Mouse (Mus musculus): Measurements from ENCODE around the gene Clock. TPM values are rescaled to one million over a fixed set of nuclear protein-coding genes. Genes with fewer than 3 reads are reported as not detected.

Gene Clock
- polyA plus RNA-seq, 1 experiment from 2014 or later: 24.2 TPM

GRCm38 (mm10) chr5:76176841-76177240 lies 127.8 kb downstream of the Clock start:
- Histone ChIP-seq H3K36me3 (ENCODE audit: control insufficient read depth, insufficient read depth, low read length) (no peaks in the 10 kb centered on the region), H3K9ac (replicated peaks; ENCODE audit: low read depth, low read length) (no peak overlapping the region), H3K9me3 (ENCODE audit: control insufficient read depth, low read length) (no peaks in the 10 kb centered on the region), H3K27me3 (ENCODE audit: control insufficient read depth, insufficient read depth, low read length) (no peaks in the 10 kb centered on the region), H3K4me2 (ENCODE audit: low read depth, low read length) (no peak overlapping the region), H3K4me3 (ENCODE audit: low read depth, low read length) (no peak overlapping the region), H3K27ac (ENCODE audit: low read depth, low read length) (no peak overlapping the region), H3K4me1 (ENCODE audit: control insufficient read depth, insufficient read depth, low read length) (no peaks in the 10 kb centered on the region)
- WGBS: 80% methylated on average over 11 of the region's 11 CpGs
- no peak for ATAC-seq (ENCODE audit: low read depth)

- 40% methylated on average over 3 of the region's 3 CpGs for WGBS
- H3K27me3 ChIP-seq (ENCODE audit: control insufficient read depth, insufficient read depth, low read length): no peaks in the 10 kb centered on the region
- H3K36me3 ChIP-seq (ENCODE audit: control insufficient read depth, insufficient read depth, low read length): no peaks in the 10 kb centered on the region
- H3K4me3 ChIP-seq (ENCODE audit: low read depth, low read length): no peak overlapping the region
- H3K27ac ChIP-seq (ENCODE audit: low read depth, low read length): no peak overlapping the region
- H3K9ac ChIP-seq (replicated peaks; ENCODE audit: low read depth, low read length): no peak overlapping the region
- no peak for ATAC-seq (ENCODE audit: low read depth)
- no peaks in the 10 kb centered on the region for H3K9me3 ChIP-seq (ENCODE audit: control insufficient read depth, low read length)
- H3K4me2 ChIP-seq (ENCODE audit: low read depth, low read length): no peak overlapping the region
- H3K4me1 ChIP-seq (ENCODE audit: control insufficient read depth, insufficient read depth, low read length): no peaks in the 10 kb centered on the region
Observed at GRCm38 (mm10) chr5:76176411-76176810, 128.2 kb downstream of the Clock start.

GRCm38 (mm10) chr5:76175051-76175450 lies 129.5 kb downstream of the Clock start:
- H3K9ac ChIP-seq (replicated peaks; ENCODE audit: low read depth, low read length): no peak overlapping the region
- H3K36me3 ChIP-seq (ENCODE audit: control insufficient read depth, insufficient read depth, low read length): no peaks in the 10 kb centered on the region
- WGBS: 87% methylated on average over 4 of the region's 4 CpGs
- no peaks in the 10 kb centered on the region for H3K9me3 ChIP-seq (ENCODE audit: control insufficient read depth, low read length)
- no peak overlapping the region for H3K27ac ChIP-seq (ENCODE audit: low read depth, low read length)
- ATAC-seq (ENCODE audit: low read depth): no peak
- H3K4me1 ChIP-seq (ENCODE audit: control insufficient read depth, insufficient read depth, low read length): no peaks in the 10 kb centered on the region
- no peak overlapping the region for H3K4me2 ChIP-seq (ENCODE audit: low read depth, low read length)
- no peak overlapping the region for H3K4me3 ChIP-seq (ENCODE audit: low read depth, low read length)
- H3K27me3 ChIP-seq (ENCODE audit: control insufficient read depth, insufficient read depth, low read length): no peaks in the 10 kb centered on the region

DNA sequence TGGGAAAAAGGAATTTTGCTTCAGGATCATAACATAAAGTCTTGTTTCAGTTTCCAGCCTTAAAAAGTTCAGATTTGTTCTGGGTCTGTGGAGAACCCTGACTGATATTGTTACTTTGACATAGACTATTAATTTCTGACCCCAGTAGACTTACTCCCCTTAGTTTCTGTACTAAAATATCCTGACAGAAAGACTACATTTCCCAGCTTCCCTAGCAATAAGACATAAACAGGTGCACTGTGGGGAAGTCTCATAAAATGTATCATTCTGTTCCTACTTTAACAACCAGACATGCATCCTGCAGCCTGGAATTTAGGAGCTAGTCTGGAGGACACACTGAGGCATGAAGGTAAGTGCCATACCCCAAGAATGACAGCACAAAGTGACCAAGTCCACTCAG lies 133.6 kb downstream of the Clock start:
- Histone ChIP-seq H3K9ac (replicated peaks; ENCODE audit: low read depth, low read length) (no peak overlapping the region), H3K27me3 (ENCODE audit: control insufficient read depth, insufficient read depth, low read length) (no peaks in the 10 kb centered on the region), H3K4me1 (ENCODE audit: control insufficient read depth, insufficient read depth, low read length) (no peaks in the 10 kb centered on the region), H3K4me2 (ENCODE audit: low read depth, low read length) (no peak overlapping the region), H3K9me3 (ENCODE audit: control insufficient read depth, low read length) (no peaks in the 10 kb centered on the region), H3K27ac (ENCODE audit: low read depth, low read length) (no peak overlapping the region), H3K4me3 (ENCODE audit: low read depth, low read length) (no peak overlapping the region), H3K36me3 (ENCODE audit: control insufficient read depth, insufficient read depth, low read length) (no peaks in the 10 kb centered on the region)
- ATAC-seq (ENCODE audit: low read depth): no peak

DNA sequence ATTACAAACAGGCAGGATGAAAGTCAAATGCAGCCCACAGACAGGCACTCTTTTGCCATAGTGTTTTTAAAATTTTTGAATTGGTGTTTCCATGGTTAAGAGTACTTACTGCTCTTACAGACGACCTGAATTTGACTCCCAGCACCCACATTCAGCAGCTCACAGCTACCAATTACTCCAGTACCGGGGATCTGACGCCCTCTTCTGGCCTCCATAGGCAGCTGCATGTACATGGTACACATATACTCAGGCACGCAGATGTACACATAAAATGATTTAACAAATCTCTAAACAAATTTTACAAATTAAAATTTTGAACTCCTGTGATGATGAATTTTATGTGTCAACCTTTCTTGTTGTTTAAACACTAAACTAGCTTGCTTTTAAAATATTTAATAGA lies 134.1 kb downstream of the Clock start:
- Histone ChIP-seq H3K27ac (ENCODE audit: low read depth, low read length) (no peak overlapping the region), H3K36me3 (ENCODE audit: control insufficient read depth, insufficient read depth, low read length) (no peaks in the 10 kb centered on the region), H3K9me3 (ENCODE audit: control insufficient read depth, low read length) (no peaks in the 10 kb centered on the region), H3K9ac (replicated peaks; ENCODE audit: low read depth, low read length) (no peak overlapping the region), H3K4me2 (ENCODE audit: low read depth, low read length) (no peak overlapping the region), H3K4me1 (ENCODE audit: control insufficient read depth, insufficient read depth, low read length) (no peaks in the 10 kb centered on the region), H3K4me3 (ENCODE audit: low read depth, low read length) (no peak overlapping the region), H3K27me3 (ENCODE audit: control insufficient read depth, insufficient read depth, low read length) (no peaks in the 10 kb centered on the region)
- no peak for ATAC-seq (ENCODE audit: low read depth)
- WGBS: 84% methylated on average over 4 of the region's 4 CpGs

DNA sequence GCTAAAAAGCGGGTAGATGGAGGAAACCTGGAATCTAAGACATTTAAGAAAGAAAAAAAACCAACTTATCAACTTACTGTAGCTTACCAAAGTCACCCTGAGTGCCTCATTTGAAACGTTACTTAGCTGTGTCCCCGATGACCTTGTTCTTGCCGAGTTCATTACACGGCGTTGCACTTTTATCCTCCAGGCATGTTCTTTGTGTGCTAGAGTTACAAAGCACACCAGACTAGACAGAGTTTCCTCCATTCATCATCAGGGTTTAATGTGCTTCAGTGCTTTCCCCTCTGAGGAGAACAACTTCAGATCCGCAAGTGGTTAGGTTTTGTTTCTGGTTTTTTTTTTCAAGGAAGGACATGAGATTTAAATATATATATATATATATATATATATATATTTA lies 139.8 kb downstream of the Clock start:
- no peak overlapping the region for H3K4me2 ChIP-seq (ENCODE audit: low read depth, low read length)
- no peak overlapping the region for H3K9ac ChIP-seq (replicated peaks; ENCODE audit: low read depth, low read length)
- H3K4me1 ChIP-seq (ENCODE audit: control insufficient read depth, insufficient read depth, low read length): no peaks in the 10 kb centered on the region
- no peaks in the 10 kb centered on the region for H3K36me3 ChIP-seq (ENCODE audit: control insufficient read depth, insufficient read depth, low read length)
- no peaks in the 10 kb centered on the region for H3K9me3 ChIP-seq (ENCODE audit: control insufficient read depth, low read length)
- no peak overlapping the region for H3K4me3 ChIP-seq (ENCODE audit: low read depth, low read length)
- no peaks in the 10 kb centered on the region for H3K27me3 ChIP-seq (ENCODE audit: control insufficient read depth, insufficient read depth, low read length)
- no peak overlapping the region for H3K27ac ChIP-seq (ENCODE audit: low read depth, low read length)
- ATAC-seq (ENCODE audit: low read depth): no peak
- 73% methylated on average over 7 of the region's 7 CpGs for WGBS

- Histone ChIP-seq H3K27me3 (ENCODE audit: control insufficient read depth, insufficient read depth, low read length) (no peaks in the 10 kb centered on the region), H3K36me3 (ENCODE audit: control insufficient read depth, insufficient read depth, low read length) (no peaks in the 10 kb centered on the region), H3K4me3 (ENCODE audit: low read depth, low read length) (no peak overlapping the region), H3K27ac (ENCODE audit: low read depth, low read length) (no peak overlapping the region), H3K4me2 (ENCODE audit: low read depth, low read length) (no peak overlapping the region), H3K9ac (replicated peaks; ENCODE audit: low read depth, low read length) (no peak overlapping the region), H3K4me1 (ENCODE audit: control insufficient read depth, insufficient read depth, low read length) (no peaks in the 10 kb centered on the region), H3K9me3 (ENCODE audit: control insufficient read depth, low read length) (no peaks in the 10 kb centered on the region)
- no peak for ATAC-seq (ENCODE audit: low read depth)
- 53% methylated on average over 4 of the region's 4 CpGs for whole genome bisulfite sequencing
Observed at GRCm38 (mm10) chr5:76163828-76164390, 140.7 kb downstream of the Clock start.

GRCm38 (mm10) chr5:76162926-76163325 lies 141.7 kb downstream of the Clock start:
- H3K27ac ChIP-seq (ENCODE audit: low read depth, low read length): no peak overlapping the region
- no peaks in the 10 kb centered on the region for H3K4me1 ChIP-seq (ENCODE audit: control insufficient read depth, insufficient read depth, low read length)
- H3K9me3 ChIP-seq (ENCODE audit: control insufficient read depth, low read length): no peaks in the 10 kb centered on the region
- no peak for ATAC-seq (ENCODE audit: low read depth)
- H3K9ac ChIP-seq (replicated peaks; ENCODE audit: low read depth, low read length): no peak overlapping the region
- H3K4me3 ChIP-seq (ENCODE audit: low read depth, low read length): no peak overlapping the region
- 95% methylated on average over 5 of the region's 5 CpGs for WGBS
- H3K4me2 ChIP-seq (ENCODE audit: low read depth, low read length): no peak overlapping the region
- H3K27me3 ChIP-seq (ENCODE audit: control insufficient read depth, insufficient read depth, low read length): no peaks in the 10 kb centered on the region
- H3K36me3 ChIP-seq (ENCODE audit: control insufficient read depth, insufficient read depth, low read length): no peaks in the 10 kb centered on the region

GRCm38 (mm10) chr5:76161491-76161890 lies 143.1 kb downstream of the Clock start:
- ATAC-seq (ENCODE audit: low read depth): no peak
- H3K27me3 ChIP-seq (ENCODE audit: control insufficient read depth, insufficient read depth, low read length): no peaks in the 10 kb centered on the region
- no peak overlapping the region for H3K4me3 ChIP-seq (ENCODE audit: low read depth, low read length)
- 89% methylated on average over 6 of the region's 6 CpGs for WGBS
- H3K27ac ChIP-seq (ENCODE audit: low read depth, low read length): no peak overlapping the region
- no peak overlapping the region for H3K4me2 ChIP-seq (ENCODE audit: low read depth, low read length)
- H3K4me1 ChIP-seq (ENCODE audit: control insufficient read depth, insufficient read depth, low read length): no peaks in the 10 kb centered on the region
- no peaks in the 10 kb centered on the region for H3K36me3 ChIP-seq (ENCODE audit: control insufficient read depth, insufficient read depth, low read length)
- H3K9me3 ChIP-seq (ENCODE audit: control insufficient read depth, low read length): no peaks in the 10 kb centered on the region
- no peak overlapping the region for H3K9ac ChIP-seq (replicated peaks; ENCODE audit: low read depth, low read length)

DNA sequence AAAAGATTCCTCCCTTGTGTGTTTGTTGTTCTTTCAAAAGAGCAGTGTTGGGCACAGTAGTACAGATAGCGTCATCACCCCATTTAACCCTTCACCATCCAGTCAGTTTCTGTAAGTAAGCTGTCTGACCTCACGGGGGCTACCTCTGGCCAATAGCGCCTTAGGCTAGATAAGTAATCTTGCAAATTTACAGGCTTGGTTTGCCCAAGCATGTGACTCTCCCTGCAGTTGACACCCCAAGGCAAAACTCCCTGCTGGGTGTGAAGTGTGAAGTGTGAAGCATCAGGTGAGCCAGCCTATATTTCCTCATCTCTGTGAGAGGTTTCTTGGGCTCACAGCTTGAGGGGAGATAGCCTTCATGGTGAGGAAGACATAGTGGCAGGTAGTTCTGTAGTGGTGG lies 144.5 kb downstream of the Clock start:
- no peaks in the 10 kb centered on the region for H3K9me3 ChIP-seq (ENCODE audit: control insufficient read depth, low read length)
- 74% methylated on average over 3 of the region's 3 CpGs for WGBS
- no peaks in the 10 kb centered on the region for H3K36me3 ChIP-seq (ENCODE audit: control insufficient read depth, insufficient read depth, low read length)
- H3K4me3 ChIP-seq (ENCODE audit: low read depth, low read length): no peak overlapping the region
- no peak for ATAC-seq (ENCODE audit: low read depth)
- H3K9ac ChIP-seq (replicated peaks; ENCODE audit: low read depth, low read length): no peak overlapping the region
- no peaks in the 10 kb centered on the region for H3K4me1 ChIP-seq (ENCODE audit: control insufficient read depth, insufficient read depth, low read length)
- no peak overlapping the region for H3K27ac ChIP-seq (ENCODE audit: low read depth, low read length)
- H3K4me2 ChIP-seq (ENCODE audit: low read depth, low read length): no peak overlapping the region
- no peaks in the 10 kb centered on the region for H3K27me3 ChIP-seq (ENCODE audit: control insufficient read depth, insufficient read depth, low read length)

Measured in neural tube, embryonic 14.5 days (tissue).